Mouse (Mus musculus) ES-Bruce4 (cell line): Measurements from ENCODE around the gene Fam168a.

ENCODE experiments used
- CTCF ChIP-seq: IDR thresholded peaks from one replicate; pipeline ENCODE4 v1.8.1; 2011; ENCODE audit warnings: low read depth, low read length
- EP300 ChIP-seq: IDR thresholded peaks from 2 replicates; pipeline ENCODE4 v1.6.1; 2011; ENCODE audit warnings: low read depth, low read length; ENCODE audit not compliant: insufficient read depth
- POLR2A ChIP-seq: IDR thresholded peaks from one replicate; pipeline ENCODE4 v1.8.1; 2011; ENCODE audit warnings: low read length; ENCODE audit not compliant: insufficient read depth

DNA sequence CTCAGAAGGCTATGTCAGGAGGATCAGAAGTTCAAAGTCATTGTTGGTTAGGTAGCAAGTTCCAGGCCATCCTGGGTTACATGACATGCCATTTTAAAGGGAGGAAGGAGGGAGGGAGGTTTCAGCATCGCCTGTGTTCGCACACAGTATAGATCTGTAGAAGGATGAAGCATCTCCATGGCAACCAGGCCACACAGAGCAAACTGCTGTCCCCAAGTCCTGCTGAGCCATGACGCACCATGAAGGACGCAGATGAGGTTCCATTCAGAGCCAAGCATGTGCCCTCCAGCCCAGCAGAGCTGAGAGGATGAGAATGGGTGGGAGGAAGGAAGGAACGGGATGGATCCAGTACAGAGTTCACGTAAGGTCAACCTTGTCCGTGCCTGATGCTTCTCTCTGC is 33.0 kb upstream of the Fam168a start:
- TF ChIP-seq CTCF = no peak
- no peak for TF ChIP-seq EP300
- no peak for TF ChIP-seq POLR2A
